Mouse (Mus musculus) ES-Bruce4 (cell line): Measurements from ENCODE around the gene Gm44805.

Source experiments
- EP300 ChIP-seq: IDR thresholded peaks from 2 replicates; pipeline ENCODE4 v1.6.1; 2011; ENCODE audit warnings: low read depth, low read length; ENCODE audit not compliant: insufficient read depth
- POLR2A ChIP-seq: IDR thresholded peaks from one replicate; pipeline ENCODE4 v1.8.1; 2011; ENCODE audit warnings: low read length; ENCODE audit not compliant: insufficient read depth

DNA sequence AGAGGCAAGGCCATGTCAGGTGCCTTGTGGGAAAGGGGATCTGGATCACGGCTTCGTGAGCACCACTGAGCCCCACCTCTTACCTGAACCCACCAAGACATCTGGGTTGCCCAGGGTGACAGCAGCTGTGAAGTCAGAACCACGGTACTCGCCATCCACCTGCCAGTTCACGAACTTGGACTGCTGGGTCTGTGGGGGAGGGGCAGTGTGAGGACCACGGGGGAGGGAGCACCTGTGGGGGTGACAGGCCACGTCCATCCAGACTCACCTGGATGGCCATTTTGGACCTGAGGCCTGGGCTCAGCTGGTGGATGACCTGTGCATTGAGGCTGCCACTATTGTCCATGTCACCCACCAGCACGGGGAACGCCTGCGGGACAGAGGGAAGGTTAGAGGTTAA, 29.4 kb upstream of the Gm44805 start:
- no peak for TF ChIP-seq POLR2A
- no peak for TF ChIP-seq EP300
